Mouse (Mus musculus): ENCODE measurements around the gene Blnk. TPM values are rescaled to one million over a fixed set of nuclear protein-coding genes. Genes with fewer than 3 reads are reported as not detected.

Gene Blnk
- 0.36 and 0.45 TPM in 2 replicates for polyA plus RNA-seq (2015; fragmentation: Nextera tagmentation; extraction: Ambion mirVana)

DNA sequence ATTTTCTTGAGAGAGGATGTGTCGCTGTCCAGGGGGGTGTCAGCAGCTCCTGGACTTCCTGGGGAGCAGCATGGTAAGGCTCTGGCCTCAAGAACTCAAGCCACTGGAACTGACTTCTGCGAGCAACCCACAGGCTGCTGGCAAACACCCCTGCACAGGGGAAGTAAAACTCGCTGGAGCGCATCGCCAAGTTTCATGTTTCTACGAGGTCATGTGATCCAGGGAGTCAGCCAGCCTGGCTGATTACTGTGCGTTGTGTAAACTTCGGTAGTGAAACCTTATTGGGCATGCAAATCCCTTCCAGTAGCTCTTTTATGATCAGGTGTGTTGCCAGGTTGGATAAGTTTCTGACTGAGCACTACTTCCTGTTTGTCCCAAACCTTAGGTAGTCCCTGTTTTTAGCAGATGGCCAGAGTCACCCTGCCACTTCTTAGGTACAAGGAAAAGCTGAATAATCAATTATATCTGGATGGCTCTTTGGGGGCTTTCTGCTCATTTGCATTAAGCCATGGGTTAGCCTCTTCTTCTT lies at the start of gene Blnk:
Gene Blnk, minus strand, starts transcription at position 479 of the 529 bp plus-strand sequence.
- Histone ChIP-seq H3K27me3 (replicated peaks) (peaks cover 3% of the 10 kb centered on the region; the same call in 1 of the 2 replicates), H3K36me3 (no peaks in the 10 kb centered on the region), H3K4me2 (no peak within 1 kb of the TSS), H3K9ac (no peak within 1 kb of the TSS), H3K27ac (replicated peaks) (no peak within 1 kb of the TSS), H3K4me1 (no peaks in the 10 kb centered on the region), H3K4me3 (no peak within 1 kb of the TSS), H3K9me3 (no peaks in the 10 kb centered on the region)
- WGBS = 50% methylated on average over 8 of the region's 8 CpGs
- ATAC-seq (ENCODE audit: extremely low read depth, insufficient number of reproducible peaks, low FRiP score, low TSS enrichment) = no peak

DNA sequence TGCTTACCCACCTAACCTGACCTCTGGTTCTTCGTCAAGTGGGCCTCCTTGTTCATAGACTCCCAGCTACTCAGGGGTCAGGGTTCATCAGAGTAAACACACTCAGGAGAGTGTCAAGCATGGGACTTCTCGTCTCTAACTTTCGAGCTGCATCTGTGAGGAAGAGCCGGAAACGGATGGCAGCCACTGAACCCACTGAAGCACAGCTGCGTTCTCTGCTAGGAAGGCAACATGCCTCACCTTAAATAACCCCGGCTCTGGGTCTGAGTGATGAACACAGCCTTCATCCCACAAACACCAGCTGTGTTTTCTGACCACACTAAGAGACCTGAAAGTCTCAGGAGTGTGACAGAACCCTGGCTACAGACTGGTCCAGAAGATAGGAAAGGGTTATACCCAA lies 44.8 kb upstream of the Blnk start:
- Histone ChIP-seq H3K27me3 (replicated peaks) (no peaks in the 10 kb centered on the region), H3K4me3 (no peak overlapping the region), H3K9me3 (no peaks in the 10 kb centered on the region), H3K9ac (no peak overlapping the region), H3K4me1 (peaks cover 7% of the 10 kb centered on the region), H3K27ac (replicated peaks) (no peak overlapping the region), H3K4me2 (no peak overlapping the region), H3K36me3 (no peaks in the 10 kb centered on the region)
- ATAC-seq (ENCODE audit: extremely low read depth, insufficient number of reproducible peaks, low FRiP score, low TSS enrichment) = no peak
- 74% methylated on average over 7 of the region's 7 CpGs for WGBS

- H3K27me3 ChIP-seq (replicated peaks) = 0 out of 2 replicates have a peak, but pooled peaks cover 4% of the 10 kb centered on the region
- no peaks in the 10 kb centered on the region for H3K9me3 ChIP-seq
- no peaks in the 10 kb centered on the region for H3K36me3 ChIP-seq
- no peak overlapping the region for H3K4me2 ChIP-seq
- 38% methylated on average over 4 of the region's 4 CpGs for WGBS
- H3K4me1 ChIP-seq = peaks cover 7% of the 10 kb centered on the region
- H3K4me3 ChIP-seq = no peak overlapping the region
- H3K27ac ChIP-seq (replicated peaks) = no peak overlapping the region
- H3K9ac ChIP-seq = no peak overlapping the region
- ATAC-seq (ENCODE audit: extremely low read depth, insufficient number of reproducible peaks, low FRiP score, low TSS enrichment) = no peak
Measured at GRCm38 (mm10) chr19:41035809-41036551, 41.6 kb upstream of the Blnk start.

- 77% methylated on average over 6 of the region's 6 CpGs for WGBS
- no peak overlapping the region for H3K27ac ChIP-seq (replicated peaks)
- no peak overlapping the region for H3K4me2 ChIP-seq
Measured at GRCm38 (mm10) chr19:41031869-41032268, 37.5 kb upstream of the Blnk start.

DNA sequence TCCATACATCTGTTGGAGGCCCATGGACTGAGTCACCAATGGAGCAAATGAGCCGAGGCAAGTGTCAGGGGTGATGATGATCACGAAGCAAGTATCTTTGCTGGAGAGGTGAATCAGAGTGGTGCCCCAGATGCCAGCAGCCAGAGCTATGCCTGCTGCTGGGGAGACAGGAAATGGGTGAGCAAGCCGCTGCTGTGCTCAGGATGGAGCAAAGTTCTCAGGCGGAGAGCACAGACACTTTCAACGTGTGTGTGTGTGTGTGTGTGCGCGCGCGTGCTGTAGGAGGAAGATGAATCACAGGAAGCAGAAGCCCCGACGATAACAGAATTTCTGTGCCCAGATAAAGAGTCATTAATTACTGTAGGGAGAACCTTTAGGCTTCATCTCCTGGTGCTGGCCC lies 36.7 kb upstream of the Blnk start:
- H3K4me1 ChIP-seq = peaks cover 4% of the 10 kb centered on the region
- no peak overlapping the region for H3K4me2 ChIP-seq
- no peaks in the 10 kb centered on the region for H3K36me3 ChIP-seq
- H3K9me3 ChIP-seq = no peaks in the 10 kb centered on the region
- no peak for ATAC-seq (ENCODE audit: extremely low read depth, insufficient number of reproducible peaks, low FRiP score, low TSS enrichment)
- H3K27me3 ChIP-seq (replicated peaks) = peaks cover 4% of the 10 kb centered on the region; the same call in 1 of the 2 replicates
- no peak overlapping the region for H3K27ac ChIP-seq (replicated peaks)
- no peak overlapping the region for H3K9ac ChIP-seq
- H3K4me3 ChIP-seq = no peak overlapping the region
- 53% methylated on average over 11 of the region's 11 CpGs for WGBS

More at GRCm38 (mm10) chr19:41031869-41032268, 37.5 kb upstream of the Blnk start:
- H3K9me3 ChIP-seq = no peaks in the 10 kb centered on the region
- H3K4me3 ChIP-seq = no peak overlapping the region
- H3K4me1 ChIP-seq = peaks cover 7% of the 10 kb centered on the region
- H3K27me3 ChIP-seq (replicated peaks) = peaks cover 4% of the 10 kb centered on the region; the same call in 1 of the 2 replicates
- ATAC-seq (ENCODE audit: extremely low read depth, insufficient number of reproducible peaks, low FRiP score, low TSS enrichment) = no peak
- H3K9ac ChIP-seq = no peak overlapping the region
- no peaks in the 10 kb centered on the region for H3K36me3 ChIP-seq

- no peak overlapping the region for H3K27ac ChIP-seq (replicated peaks)
- H3K36me3 ChIP-seq = no peaks in the 10 kb centered on the region
- 54% methylated on average over 6 of the region's 6 CpGs for WGBS
- no peaks in the 10 kb centered on the region for H3K4me1 ChIP-seq
- no peak overlapping the region for H3K4me3 ChIP-seq
- H3K9me3 ChIP-seq = no peaks in the 10 kb centered on the region
- no peak overlapping the region for H3K9ac ChIP-seq
- no peak overlapping the region for H3K4me2 ChIP-seq
- ATAC-seq (ENCODE audit: extremely low read depth, insufficient number of reproducible peaks, low FRiP score, low TSS enrichment) = no peak
- H3K27me3 ChIP-seq (replicated peaks) = peaks cover 4% of the 10 kb centered on the region; the same call in 1 of the 2 replicates
Measured at GRCm38 (mm10) chr19:41030161-41030560, 35.8 kb upstream of the Blnk start.

DNA sequence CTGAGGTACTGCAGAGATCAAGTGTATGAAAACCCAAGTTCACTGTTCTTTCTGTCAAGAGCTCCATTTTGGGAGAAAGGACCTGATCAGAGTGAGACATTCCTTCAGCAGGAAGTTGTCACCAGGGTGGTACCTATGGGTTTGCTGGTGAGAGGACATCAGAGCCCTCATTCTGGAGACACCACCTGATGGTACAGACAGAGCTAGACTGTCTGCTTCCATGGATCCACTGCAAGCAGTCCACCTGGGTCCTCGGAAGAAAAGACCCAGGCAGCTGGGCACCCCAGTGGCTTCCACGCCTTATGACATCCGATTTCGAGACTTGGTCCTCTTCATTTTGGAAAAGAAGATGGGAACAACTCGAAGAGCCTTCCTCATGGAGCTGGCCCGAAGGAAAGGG lies 34.9 kb upstream of the Blnk start, which contains the start of gene Dntt:
Gene Dntt, plus strand, starts transcription at position 57 of the 400 bp plus-strand sequence.
- H3K27me3 ChIP-seq (replicated peaks) = peaks cover 4% of the 10 kb centered on the region; the same call in 1 of the 2 replicates
- no peak within 1 kb of the TSS for H3K4me2 ChIP-seq
- ATAC-seq (ENCODE audit: extremely low read depth, insufficient number of reproducible peaks, low FRiP score, low TSS enrichment) = no peak
- H3K4me3 ChIP-seq = no peak within 1 kb of the TSS
- H3K9me3 ChIP-seq = no peaks in the 10 kb centered on the region
- no peak within 1 kb of the TSS for H3K9ac ChIP-seq
- H3K4me1 ChIP-seq = no peaks in the 10 kb centered on the region
- no peaks in the 10 kb centered on the region for H3K36me3 ChIP-seq
- no peak within 1 kb of the TSS for H3K27ac ChIP-seq (replicated peaks)
- WGBS = 68% methylated on average over 6 of the region's 6 CpGs

DNA sequence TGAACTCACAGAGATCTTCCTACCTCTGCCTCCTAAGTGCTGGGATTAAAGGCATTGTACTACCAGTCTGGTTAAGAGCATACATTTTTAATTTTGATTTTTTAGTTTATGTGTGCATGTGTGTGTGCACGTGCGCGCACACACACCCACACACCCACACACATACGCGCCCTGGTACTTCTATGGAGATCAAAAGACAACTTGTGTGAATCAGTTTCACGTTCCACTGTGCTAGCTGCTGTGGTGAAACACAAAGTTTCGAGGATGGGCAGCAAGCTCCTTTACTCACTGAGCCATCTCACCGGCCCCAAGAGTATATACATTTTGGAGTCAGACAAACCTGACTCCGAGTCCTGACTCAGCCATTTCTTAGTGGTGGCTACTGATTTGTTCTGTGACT lies 33.3 kb upstream of the Blnk start:
- Histone ChIP-seq H3K36me3 (no peaks in the 10 kb centered on the region), H3K27me3 (replicated peaks) (peaks cover 6% of the 10 kb centered on the region), H3K27ac (replicated peaks) (no peak overlapping the region), H3K9me3 (no peaks in the 10 kb centered on the region), H3K4me1 (no peaks in the 10 kb centered on the region), H3K4me2 (no peak overlapping the region), H3K4me3 (no peak overlapping the region), H3K9ac (no peak overlapping the region)
- WGBS = 88% methylated on average over 9 of the region's 9 CpGs
- no peak for ATAC-seq (ENCODE audit: extremely low read depth, insufficient number of reproducible peaks, low FRiP score, low TSS enrichment)

- ATAC-seq (ENCODE audit: extremely low read depth, insufficient number of reproducible peaks, low FRiP score, low TSS enrichment) = no peak
Measured at GRCm38 (mm10) chr19:41027024-41027423, 32.7 kb upstream of the Blnk start.

DNA sequence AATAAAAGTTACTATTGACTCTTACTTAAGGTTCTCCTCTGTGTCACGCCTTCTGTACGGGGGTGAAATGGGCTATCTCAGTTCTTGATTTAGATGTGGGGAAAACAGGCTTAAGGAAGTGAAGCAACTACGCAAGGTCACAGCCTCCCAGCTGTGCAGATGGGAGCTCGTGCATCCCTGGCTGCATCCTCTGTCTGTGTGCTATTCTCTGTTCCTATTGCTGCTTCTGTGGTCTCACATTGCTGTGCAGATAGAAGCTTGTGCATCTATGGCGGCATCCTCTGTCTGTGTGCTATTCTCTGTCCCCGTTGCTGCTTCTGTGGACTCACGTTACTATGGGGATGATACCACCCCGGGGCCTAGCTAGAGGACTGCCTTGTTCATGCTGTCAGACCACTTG lies 32.2 kb upstream of the Blnk start:
- Histone ChIP-seq H3K9ac (no peak overlapping the region), H3K27ac (replicated peaks) (no peak overlapping the region), H3K4me2 (no peak overlapping the region), H3K36me3 (no peaks in the 10 kb centered on the region), H3K27me3 (replicated peaks) (peaks cover 10% of the 10 kb centered on the region), H3K4me1 (no peaks in the 10 kb centered on the region), H3K4me3 (no peak overlapping the region), H3K9me3 (no peaks in the 10 kb centered on the region)
- WGBS = 81% methylated on average over 8 of the region's 8 CpGs
- no peak for ATAC-seq (ENCODE audit: extremely low read depth, insufficient number of reproducible peaks, low FRiP score, low TSS enrichment)

More at GRCm38 (mm10) chr19:41027024-41027423, 32.7 kb upstream of the Blnk start:
- 75% methylated on average over 5 of the region's 5 CpGs for WGBS
- Histone ChIP-seq H3K27ac (replicated peaks) (no peak overlapping the region), H3K4me2 (no peak overlapping the region), H3K27me3 (replicated peaks) (peaks cover 6% of the 10 kb centered on the region), H3K4me1 (no peaks in the 10 kb centered on the region), H3K36me3 (no peaks in the 10 kb centered on the region), H3K9me3 (no peaks in the 10 kb centered on the region), H3K4me3 (no peak overlapping the region), H3K9ac (no peak overlapping the region)

GRCm38 (mm10) chr19:41022244-41022643 lies 27.9 kb upstream of the Blnk start:
- Histone ChIP-seq H3K4me2 (no peak overlapping the region), H3K27ac (replicated peaks) (no peak overlapping the region), H3K36me3 (no peaks in the 10 kb centered on the region), H3K9ac (no peak overlapping the region), H3K9me3 (no peaks in the 10 kb centered on the region), H3K27me3 (replicated peaks) (peaks cover 45% of the 10 kb centered on the region), H3K4me1 (no peaks in the 10 kb centered on the region), H3K4me3 (no peak overlapping the region)
- WGBS = 65% methylated on average over 4 of the region's 4 CpGs
- ATAC-seq (ENCODE audit: extremely low read depth, insufficient number of reproducible peaks, low FRiP score, low TSS enrichment) = no peak

GRCm38 (mm10) chr19:41020537-41020936 lies 26.2 kb upstream of the Blnk start:
- Histone ChIP-seq H3K27me3 (replicated peaks) (peaks cover 53% of the 10 kb centered on the region), H3K9me3 (no peaks in the 10 kb centered on the region), H3K4me2 (no peak overlapping the region), H3K4me3 (no peak overlapping the region), H3K36me3 (no peaks in the 10 kb centered on the region), H3K4me1 (peaks cover 3% of the 10 kb centered on the region), H3K27ac (replicated peaks) (no peak overlapping the region), H3K9ac (no peak overlapping the region)
- ATAC-seq (ENCODE audit: extremely low read depth, insufficient number of reproducible peaks, low FRiP score, low TSS enrichment) = no peak
- WGBS = 64% methylated on average over 3 of the region's 3 CpGs
